Mouse (Mus musculus) MEL (cell line): Measurements from ENCODE around the gene Prdm8. TPM values are rescaled to one million over a fixed set of nuclear protein-coding genes. Genes with fewer than 3 reads are reported as not detected.

Experiments used
- DNase-seq: peaks from one replicate; pipeline ENCODE4 v3.0.0; 2011; ENCODE audit warnings: low read depth, low spot score
- H3K27ac ChIP-seq: 2 replicates; pipeline ENCODE4 v1.5.1; 2012; ENCODE audit warnings: low read depth, mild to moderate bottlenecking, control low read depth, low read length, moderate library complexity; ENCODE audit not compliant: control insufficient read depth
- H3K27me3 ChIP-seq, 2 experiments: fragments of 150-350 bp in 1 of 2; sonication (generic) in 1 of 2; 2 replicates each; pipeline ENCODE4 v1.6.1; 2012; ENCODE audit warnings: low read length in 2 of 2, mild to moderate bottlenecking in 2 of 2, improper control_type of control experiment in 1 of 2, moderate library complexity in 1 of 2; ENCODE audit not compliant: insufficient read depth in 2 of 2, control insufficient read depth in 1 of 2
- H3K36me3 ChIP-seq, 2 experiments: 2 replicates each; pipeline ENCODE4 v1.6.1; 2012 to 2014; ENCODE audit warnings: low read length in 2 of 2, improper control_type of control experiment in 1 of 2, inconsistent platforms in 1 of 2, mild to moderate bottlenecking in 1 of 2; ENCODE audit not compliant: insufficient read depth in 2 of 2, control insufficient read depth in 1 of 2
- H3K4me1 ChIP-seq, 2 experiments: fragments of 150-350 bp in 1 of 2; sonication (generic) in 1 of 2; 2 replicates each; pipeline ENCODE4 v1.6.1; 2012; ENCODE audit warnings: low read length in 2 of 2, improper control_type of control experiment in 1 of 2, mild to moderate bottlenecking in 1 of 2; ENCODE audit not compliant: insufficient read depth in 2 of 2, control insufficient read depth in 1 of 2
- H3K4me3 ChIP-seq, 2 experiments: fragments of 150-350 bp in 1 of 2; sonication (generic) in 1 of 2; 2 replicates each; pipeline ENCODE4 v1.5.1; 2012; ENCODE audit warnings: low read depth in 2 of 2, low read length in 2 of 2, mild to moderate bottlenecking in 2 of 2, moderate library complexity in 2 of 2, control low read depth in 1 of 2, improper control_type of control experiment in 1 of 2; ENCODE audit not compliant: control insufficient read depth in 1 of 2, insufficient read depth in 1 of 2
- H3K79me2 ChIP-seq: 2 replicates; pipeline ENCODE4 v1.6.1; 2012; ENCODE audit warnings: mild to moderate bottlenecking, low read length, moderate library complexity; ENCODE audit not compliant: control insufficient read depth, poor library complexity, insufficient read depth
- H3K9ac ChIP-seq: 2 replicates; pipeline ENCODE4 v1.6.1; 2012; ENCODE audit warnings: low read depth, mild to moderate bottlenecking, control low read depth, low read length, moderate library complexity; ENCODE audit not compliant: control insufficient read depth, poor library complexity, severe bottlenecking
- H3K9me3 ChIP-seq: fragments of 150-350 bp; sonication (generic); replicated peaks from 2 replicates; pipeline ENCODE4 v1.6.1; 2012; ENCODE audit warnings: mild to moderate bottlenecking, low read length, improper control_type of control experiment, moderate library complexity; ENCODE audit not compliant: insufficient read depth
- BHLHE40 ChIP-seq: IDR thresholded peaks from 2 replicates; pipeline ENCODE4 v1.6.1; 2012; ENCODE audit warnings: low read depth, mild to moderate bottlenecking, inconsistent platforms, low read length, improper control_type of control experiment, borderline replicate concordance
- CHD1 ChIP-seq: IDR thresholded peaks from 2 replicates; pipeline ENCODE4 v1.6.1; 2012; ENCODE audit warnings: low read depth, mild to moderate bottlenecking, inconsistent platforms, low read length, improper control_type of control experiment
- CHD2 ChIP-seq: IDR thresholded peaks from 2 replicates; pipeline ENCODE4 v1.6.1; 2011; ENCODE audit warnings: low read length, improper control_type of control experiment
- E2F4 ChIP-seq: IDR thresholded peaks from 2 replicates; pipeline ENCODE4 v1.6.1; 2011; ENCODE audit warnings: low read depth, low read length, improper control_type of control experiment, borderline replicate concordance
- EP300 ChIP-seq, 2 experiments: IDR thresholded peaks; 2 replicates each; pipeline ENCODE4 v1.6.1; 2011; ENCODE audit warnings: improper control_type of control experiment in 2 of 2, low read length in 2 of 2, low read depth in 1 of 2, mild to moderate bottlenecking in 1 of 2
- ETS1 ChIP-seq: IDR thresholded peaks from 2 replicates; pipeline ENCODE4 v1.6.1; 2012; ENCODE audit warnings: low read depth, mild to moderate bottlenecking, inconsistent platforms, low read length, improper control_type of control experiment, moderate library complexity
- GABPA ChIP-seq: IDR thresholded peaks from 2 replicates; pipeline ENCODE4 v1.6.1; 2012; ENCODE audit warnings: low read depth, mild to moderate bottlenecking, inconsistent platforms, low read length, improper control_type of control experiment, moderate library complexity
- MAFK ChIP-seq: IDR thresholded peaks from 2 replicates; pipeline ENCODE4 v1.6.1; 2011; ENCODE audit warnings: low read depth, mild to moderate bottlenecking, low read length, improper control_type of control experiment, borderline replicate concordance
- MAX ChIP-seq: IDR thresholded peaks from 2 replicates; pipeline ENCODE4 v1.6.1; 2011; ENCODE audit warnings: low read length, improper control_type of control experiment
- MXI1 ChIP-seq: IDR thresholded peaks from 2 replicates; pipeline ENCODE4 v1.6.1; 2011; ENCODE audit warnings: mild to moderate bottlenecking, low read depth, low read length, improper control_type of control experiment
- MYB ChIP-seq: IDR thresholded peaks from 2 replicates; pipeline ENCODE4 v1.6.1; 2011; ENCODE audit warnings: mild to moderate bottlenecking, low read depth, low read length, improper control_type of control experiment
- NELFE ChIP-seq: IDR thresholded peaks from 2 replicates; pipeline ENCODE4 v1.6.1; 2011; ENCODE audit warnings: low read depth, low read length, improper control_type of control experiment
- POLR2AphosphoS2 ChIP-seq: IDR thresholded peaks from 2 replicates; pipeline ENCODE4 v1.6.1; 2011; ENCODE audit warnings: low read length, improper control_type of control experiment
- SMC3 ChIP-seq: IDR thresholded peaks from 2 replicates; pipeline ENCODE4 v1.6.1; 2011; ENCODE audit warnings: low read depth, low read length, improper control_type of control experiment
- USF1 ChIP-seq: IDR thresholded peaks from 2 replicates; pipeline ENCODE4 v1.6.1; 2014; ENCODE audit warnings: low read depth, mild to moderate bottlenecking, inconsistent platforms, low read length, improper control_type of control experiment, moderate library complexity
- ZKSCAN1 ChIP-seq: IDR thresholded peaks from 2 replicates; pipeline ENCODE4 v1.6.1; 2012; ENCODE audit warnings: low read depth, mild to moderate bottlenecking, inconsistent platforms, low read length, improper control_type of control experiment, moderate library complexity
- ZMIZ1 ChIP-seq: IDR thresholded peaks from 2 replicates; pipeline ENCODE4 v1.6.1; 2012; ENCODE audit warnings: low read depth, mild to moderate bottlenecking, inconsistent platforms, low read length, improper control_type of control experiment, moderate library complexity
- polyA plus RNA-seq, 2 experiments: library from polyadenylated mRNA; stranded (reverse) in 1 of 2; unstranded in 1 of 2; fragments of >175 nt in 1 of 2; fragments of >200 nt in 1 of 2; gene quantifications; 2 replicates each; pipeline versions ENCODE4 v1.2.1 to v1.2.4; 2012; ENCODE audit warnings: low replicate concordance in 2 of 2, low read depth in 1 of 2; ENCODE audit not compliant: insufficient read length in 2 of 2, insufficient read depth in 1 of 2, missing spikeins in 1 of 2
- total RNA-seq: library from RNA; depleted of rRNA; stranded (reverse); fragments of 300-350 nt; gene quantifications from 2 replicates; pipeline ENCODE4 v1.2.3, GENCODE M21; 2012

The Prdm8 gene
- total and polyA plus RNA-seq, 3 experiments: not detected

DNA sequence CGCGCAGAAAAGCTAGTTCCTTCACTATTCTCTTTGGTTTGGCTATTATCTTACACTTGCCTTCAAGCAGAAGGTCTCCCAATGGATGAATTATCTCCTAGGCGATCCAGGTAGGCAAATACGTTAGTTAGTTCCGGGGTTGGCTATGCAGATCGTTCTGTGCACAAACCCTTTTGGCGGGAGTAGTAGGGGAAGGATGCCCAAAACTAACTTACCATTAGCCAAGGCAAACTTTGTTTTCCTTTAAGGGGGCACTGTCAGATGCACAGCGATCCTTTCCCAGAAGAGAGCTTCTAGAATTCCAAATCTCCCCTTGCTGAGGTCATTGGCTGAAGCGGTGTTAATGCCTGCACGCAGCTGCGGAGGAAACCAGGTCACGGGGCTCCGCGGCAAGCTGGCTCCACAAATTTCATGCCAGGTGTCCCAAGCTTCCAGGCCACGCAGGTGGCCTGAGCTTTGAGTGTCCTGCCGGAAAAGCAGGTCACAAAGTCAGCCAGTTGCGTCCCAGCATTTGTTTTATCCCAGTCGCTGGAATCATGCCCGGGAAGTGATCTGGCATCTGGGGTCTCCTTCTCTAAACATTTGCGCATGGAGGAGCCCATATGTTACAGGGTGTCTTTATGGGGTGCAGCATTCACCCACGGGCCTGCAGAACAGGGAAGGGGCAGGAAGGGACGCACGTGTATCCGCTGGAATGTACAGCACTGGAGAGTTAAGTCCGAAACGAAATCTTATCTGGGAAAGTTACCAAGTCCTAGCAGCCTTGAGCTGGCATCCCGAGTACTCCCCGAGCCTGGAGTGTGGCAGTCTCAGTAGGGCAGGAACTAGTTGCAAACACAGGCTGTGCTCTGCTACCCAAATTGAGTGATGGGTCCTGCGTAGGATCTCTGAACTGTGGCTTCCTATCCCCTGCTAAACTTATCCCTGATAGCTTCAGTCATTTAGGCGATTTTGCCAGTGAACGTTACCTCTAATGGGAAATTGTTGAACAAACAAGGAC is 22.5 kb downstream of the Prdm8 start:
- no peaks in the 10 kb centered on the region for H3K4me1 ChIP-seq
- no peaks in the 10 kb centered on the region for H3K9me3 ChIP-seq
- no peak overlapping the region for H3K9ac ChIP-seq
- H3K36me3 ChIP-seq: no peaks in the 10 kb centered on the region
- H3K27me3 ChIP-seq: no peaks in the 10 kb centered on the region
- no peak for TF ChIP-seq SMC3
- no peak for TF ChIP-seq EP300 (IDR thresholded peaks at IDR 0.05; ENCODE audit: low read depth in 1 of 2, low read length in 2 of 2)
- no peak for TF ChIP-seq MXI1
- TF ChIP-seq GABPA: no peak
- no peak for TF ChIP-seq USF1
- no peak for TF ChIP-seq NELFE
- TF ChIP-seq MAFK: no peak
- TF ChIP-seq CHD1: no peak
- no peak for TF ChIP-seq ETS1
- no peak for TF ChIP-seq ZMIZ1
- TF ChIP-seq MAX: no peak
- TF ChIP-seq E2F4: no peak
- no peak for TF ChIP-seq BHLHE40
- TF ChIP-seq, all 39 proteins: peak for 0
- H3K79me2 ChIP-seq: no peaks in the 10 kb centered on the region
- DNase-seq: no peak
- no peak overlapping the region for H3K4me3 ChIP-seq
- no peak overlapping the region for H3K27ac ChIP-seq

DNA sequence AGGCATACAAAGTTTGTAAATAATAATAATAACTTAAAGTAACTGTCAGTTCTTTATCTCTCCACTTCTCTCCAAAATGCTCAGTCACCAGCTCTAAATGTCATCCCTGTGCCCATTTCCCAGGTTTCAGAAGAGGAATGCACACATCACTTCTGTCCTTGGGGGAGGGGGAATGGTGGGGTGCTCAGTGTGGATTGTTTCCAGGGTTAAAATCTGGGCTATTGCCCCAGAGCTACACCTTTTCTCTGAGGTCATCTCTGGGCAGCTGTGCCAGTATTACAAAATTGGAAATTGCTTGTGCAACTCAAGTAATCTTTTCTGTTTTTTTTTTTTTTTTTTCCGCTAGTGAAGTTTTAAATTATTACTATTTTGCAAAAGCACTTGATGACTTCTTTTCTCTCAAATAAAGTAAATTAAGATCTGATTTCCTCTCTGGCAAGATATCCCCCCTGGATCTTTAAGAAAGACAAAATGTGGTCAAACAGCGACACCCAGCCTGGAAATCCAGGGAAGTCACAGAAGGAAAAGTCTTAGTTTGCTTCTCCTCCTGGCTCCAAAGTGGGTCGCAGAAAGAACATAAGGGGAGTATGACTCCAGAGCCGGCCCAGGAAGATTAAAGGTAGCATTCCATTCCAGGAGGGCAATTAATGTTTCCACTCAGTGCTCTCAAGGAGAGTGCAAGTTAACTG is 25.4 kb downstream of the Prdm8 start:
- Histone ChIP-seq H3K4me3 (no peak overlapping the region), H3K36me3 (no peaks in the 10 kb centered on the region)

More for the DNA sequence above, 25.4 kb downstream of the Prdm8 start:
- Histone ChIP-seq H3K4me1 (no peaks in the 10 kb centered on the region), H3K9me3 (no peaks in the 10 kb centered on the region), H3K79me2 (no peaks in the 10 kb centered on the region), H3K27me3 (no peaks in the 10 kb centered on the region), H3K27ac (no peak overlapping the region), H3K9ac (no peak overlapping the region)
- TF ChIP-seq CHD2 (no peak), ZKSCAN1 (no peak), MYB (no peak), POLR2AphosphoS2 (no peak)
- DNase-seq: no peak
